ENCODE assay signal across 16 mouse cellular contexts in genomic region chr4:126631922-126632321, GRCm38 (mm10). TPM values are rescaled to one million over a fixed set of nuclear protein-coding genes. Genes with fewer than 3 reads are reported as not detected.
DNase-seq lines count a peak whose midpoint lies in the region; TF ChIP-seq lines count a peak whose summit lies in the region.
"Had no signal": no experiment of that assay in that cellular context is flagged by ENCODE, and none has a peak within 500 bp of the region (broad histone marks: within the 10 kb centered on the region; RNA-seq: fewer than 3 reads in every experiment).

No protein-coding gene starts in this region.

- no peaks in the 10 kb centered on the region for H3K36me3 ChIP-seq in liver, adult 2 months (ENCODE audit: control insufficient read depth, insufficient read depth, low read length)
- H3K36me3 ChIP-seq in CH12.LX (replicated peaks in 1 of 2; ENCODE audit: control insufficient read depth in 1 of 2, insufficient read depth in 1 of 2, low read length in 1 of 2): no peaks in the 10 kb centered on the region
- H3K36me3 ChIP-seq in small intestine, adult 2 months (ENCODE audit: control insufficient read depth, insufficient read depth, low read length): no peaks in the 10 kb centered on the region
- H3K36me3 ChIP-seq: intestine, embryonic 15.5 days; limb, embryonic 12.5 days; neural tube, embryonic 13.5 days had no signal

- WGBS in liver, adult 2 months: 47% methylated on average over 2 of the region's 2 CpGs
- WGBS in small intestine, adult 2 months: 30% methylated on average over 2 of the region's 2 CpGs

- TF ChIP-seq POLR2A in liver, adult 2 months (IDR thresholded peaks at IDR 0.05; ENCODE audit: extremely low read depth, insufficient read depth, low read length): no peak
- TF ChIP-seq POLR2A in CH12.LX (IDR thresholded peaks at IDR 0.05; ENCODE audit: low read depth, low read length): no peak
- no peak for TF ChIP-seq POLR2A in small intestine, adult 2 months (IDR thresholded peaks at IDR 0.05; ENCODE audit: low read depth, low read length)

- in situ Hi-C loops in CH12.LX (cut with MboI; ENCODE audit: low pct_ligation_motif_present, low pct_unique_long_range_greater_than_20kb, low sequenced_read_pairs): no loop called here

- no peak for DNase-seq in gastrocnemius, adult 2 months
- DNase-seq in gastrocnemius, postnatal 4 days (ENCODE audit: low spot score in 2 of 2): no peak
- DNase-seq in liver, adult 2 months (ENCODE audit: extremely low read depth, low read depth, low spot score): peak; percentile 9
- no peak for DNase-seq in liver
- DNase-seq in CH12.LX (ENCODE audit: extremely low read depth): no peak
- DNase-seq in layer of hippocampus, adult 8-10 months (ENCODE audit: low spot score in 2 of 2): no peak
- DNase-seq: cerebellum, postnatal 10 days; gastrocnemius, postnatal 36 days; kidney, postnatal 36 days; lung, adult 18-20 months; spleen, adult 18-20 months; thymus, postnatal 25 days had no signal

- no peaks in the 10 kb centered on the region for H3K4me1 ChIP-seq in liver, adult 2 months (ENCODE audit: control insufficient read depth, insufficient read depth, low read length)
- H3K4me1 ChIP-seq in CH12.LX (ENCODE audit: control insufficient read depth in 1 of 2, insufficient read depth in 2 of 2): peaks cover 0 to 8% of the 10 kb centered on the region in 2 experiments; a peak in 2 of 4 replicates
- H3K4me1 ChIP-seq in small intestine, adult 2 months (ENCODE audit: control insufficient read depth, insufficient read depth, insufficient read length, low read length): no peaks in the 10 kb centered on the region
- H3K4me1 ChIP-seq: intestine, embryonic 15.5 days had no signal

- H3K9ac ChIP-seq in liver, adult 2 months (ENCODE audit: low read depth, low read length): no peak overlapping the region
- H3K9ac ChIP-seq in CH12.LX (ENCODE audit: insufficient read depth, low read depth): no peak overlapping the region
- H3K9ac ChIP-seq: intestine, embryonic 15.5 days; limb, embryonic 12.5 days; neural tube, embryonic 13.5 days had no signal

- TF ChIP-seq CTCF in gastrocnemius, adult 2 months (IDR thresholded peaks at IDR 0.05): peak; percentile 49
- TF ChIP-seq CTCF in liver, adult 2 months (IDR thresholded peaks at IDR 0.05; ENCODE audit: low read depth, low read length): peak; percentile 23; the same call in 1 of the 2 replicates
- peak in 1 of 2 experiments; percentile 51; a peak in 2 of 4 replicates for TF ChIP-seq CTCF in CH12.LX (conservative IDR thresholded peaks at IDR 0.05 in 1 of 2, IDR thresholded peaks at IDR 0.05 in 1 of 2; ENCODE audit: low read depth in 2 of 2, low read length in 2 of 2)
- 0 out of 2 replicates have a peak, but pooled peaks have one; percentile 14 for TF ChIP-seq CTCF in small intestine, adult 2 months (IDR thresholded peaks at IDR 0.05; ENCODE audit: extremely low read depth, insufficient read length, insufficient replicate concordance, low read depth, low read length)

- no peaks in the 10 kb centered on the region for H3K27me3 ChIP-seq in liver, adult 2 months (ENCODE audit: control insufficient read depth, insufficient read depth, low read length)
- peaks cover 5% of the 10 kb centered on the region for H3K27me3 ChIP-seq in CH12.LX (replicated peaks)
- 0 out of 2 replicates have a peak, but pooled peaks cover 2% of the 10 kb centered on the region for H3K27me3 ChIP-seq in small intestine, adult 2 months (ENCODE audit: control insufficient read depth, insufficient read depth, low read length)

- H3K9me3 ChIP-seq in CH12.LX (replicated peaks; ENCODE audit: low read length): no peaks in the 10 kb centered on the region
- H3K9me3 ChIP-seq: intestine, embryonic 15.5 days; limb, embryonic 12.5 days; neural tube, embryonic 13.5 days had no signal

- no peaks in the 10 kb centered on the region for H3K79me2 ChIP-seq in liver, adult 2 months (ENCODE audit: control insufficient read depth, insufficient read depth, low read length)
- no peaks in the 10 kb centered on the region for H3K79me2 ChIP-seq in CH12.LX (replicated peaks; ENCODE audit: control insufficient read depth, extremely low read depth, insufficient read depth, poor library complexity, severe bottlenecking)

- intact Hi-C loops in gastrocnemius, adult 2 months (cut with DNase I): loop anchor here (2.0 kb wide), 1 partner anchor 109 kb away; no protein-coding TSS in a partner anchor

- no peak overlapping the region for H3K4me2 ChIP-seq in CH12.LX (ENCODE audit: insufficient read depth, low read depth, poor library complexity, severe bottlenecking)
- H3K4me2 ChIP-seq: intestine, embryonic 15.5 days; limb, embryonic 12.5 days; neural tube, embryonic 13.5 days had no signal

- TF ChIP-seq RAD21 in CH12.LX (IDR thresholded peaks at IDR 0.05; ENCODE audit: low read depth, low read length): peak; percentile 46

- H3K27ac ChIP-seq in gastrocnemius, adult 2 months: no peak overlapping the region
- H3K27ac ChIP-seq in liver, adult 2 months (replicated peaks; ENCODE audit: insufficient read depth, low read depth, low read length): no peak overlapping the region
- H3K27ac ChIP-seq in CH12.LX (ENCODE audit: insufficient read depth, low read depth): no peak overlapping the region
- H3K27ac ChIP-seq in small intestine, adult 2 months (ENCODE audit: insufficient read depth, low read depth, low read length): no peak overlapping the region
- H3K27ac ChIP-seq: intestine, embryonic 15.5 days; limb, embryonic 12.5 days; neural tube, embryonic 13.5 days had no signal

- dilution Hi-C loops in CH12.LX (cut with MboI; ENCODE audit: extremely low pct_ligation_motif_present, extremely low pct_unique_long_range_greater_than_20kb, low sequenced_read_pairs): no loop called here

- no peak for TF ChIP-seq EP300 in CH12.LX (IDR thresholded peaks at IDR 0.05; ENCODE audit: low read length)

- no peak overlapping the region for H3K4me3 ChIP-seq in gastrocnemius, adult 2 months
- no peak overlapping the region for H3K4me3 ChIP-seq in liver, adult 2 months (ENCODE audit: insufficient read depth, low read depth, low read length)
- no peak overlapping the region for H3K4me3 ChIP-seq in CH12.LX (replicated peaks in 1 of 3; ENCODE audit: low read depth in 2 of 3, low read length in 2 of 3, poor library complexity in 1 of 3)
- H3K4me3 ChIP-seq in small intestine, adult 2 months (ENCODE audit: low read depth, low read length): no peak overlapping the region
- H3K4me3 ChIP-seq: intestine, embryonic 15.5 days; limb, embryonic 12.5 days; neural tube, embryonic 13.5 days had no signal

TF ChIP-seq in CH12.LX, 34 proteins besides CTCF, POLR2A, EP300 and RAD21:
- TF ChIP-seq JUND (conservative IDR thresholded peaks at IDR 0.05; ENCODE audit: low read depth, low read length) (no peak), ELF1 (IDR thresholded peaks at IDR 0.05; ENCODE audit: low read depth, low read length) (no peak), ZNF384 (IDR thresholded peaks at IDR 0.05; ENCODE audit: low read depth, low read length) (peak; percentile 63; the same call in 1 of the 2 replicates), MAX (IDR thresholded peaks at IDR 0.05; ENCODE audit: low read length) (no peak), KAT2A (IDR thresholded peaks at IDR 0.05; ENCODE audit: insufficient replicate concordance, low read length) (no peak)

RNA-seq across cellular contexts. Expression of gene 5730409E04Rik, which starts 22.3 kb away (rescaled TPM):
- total RNA-seq in gastrocnemius, adult 2 months (2021): 10 to 100 TPM; 21.6 to 25.9 TPM
- 10 to 100 TPM; 12.4 to 13.0 TPM for total RNA-seq in gastrocnemius, postnatal 4 days (2021)
- total RNA-seq in liver, adult 2 months (2014; rRNA removed): 3.3 and 3.7 TPM in 2 replicates
- polyA plus RNA-seq in liver, adult 2 months (2012; rRNA removed): 4.5 and 4.8 TPM in 2 replicates
- 4.1 and 4.7 TPM in 2 replicates for total RNA-seq in CH12.LX (2012; rRNA removed)
- 4.7 and 5.8 TPM in 2 replicates for total RNA-seq in CH12.LX (2014; rRNA removed)
- polyA plus RNA-seq in CH12.LX (2012; ENCODE audit: insufficient read length, low read depth): 8.1 and 8.7 TPM in 2 replicates
- polyA plus RNA-seq in small intestine, adult 2 months (2012; rRNA removed): 3.2 and 4.3 TPM in 2 replicates
- total RNA-seq in layer of hippocampus, adult 8-10 months (2022): 10 to 100 TPM; 66.8 to 72.5 (median 69.7) TPM

RNA-seq across cellular contexts. Expression of gene Psmb2, which starts 45.5 kb away (rescaled TPM):
- 10 to 100 TPM; 93.2 to 98.3 TPM for total RNA-seq in gastrocnemius, adult 2 months (2021)
- total RNA-seq in gastrocnemius, postnatal 4 days (2021): 100 to 1,000 TPM; 136 to 164 TPM
- 94.4 and 99.1 TPM in 2 replicates for total RNA-seq in liver, adult 2 months (2014; rRNA removed)
- polyA plus RNA-seq in liver, adult 2 months (2012; rRNA removed): 149 and 192 TPM in 2 replicates
- total RNA-seq in CH12.LX (2012; rRNA removed): 225 and 266 TPM in 2 replicates
- total RNA-seq in CH12.LX (2014; rRNA removed): 391 and 447 TPM in 2 replicates
- polyA plus RNA-seq in CH12.LX (2012; ENCODE audit: insufficient read length, low read depth): 356 and 395 TPM in 2 replicates
- polyA plus RNA-seq in small intestine, adult 2 months (2012; rRNA removed): 97.2 and 154 TPM in 2 replicates
- 100 to 1,000 TPM in 3 of 4 experiments, 10 to 100 TPM in 1; 97.0 to 117 (median 111) TPM for total RNA-seq in layer of hippocampus, adult 8-10 months (2022)
